Mouse (Mus musculus): ENCODE data around the gene Lrrfip1.

Gene Lrrfip1

DNA sequence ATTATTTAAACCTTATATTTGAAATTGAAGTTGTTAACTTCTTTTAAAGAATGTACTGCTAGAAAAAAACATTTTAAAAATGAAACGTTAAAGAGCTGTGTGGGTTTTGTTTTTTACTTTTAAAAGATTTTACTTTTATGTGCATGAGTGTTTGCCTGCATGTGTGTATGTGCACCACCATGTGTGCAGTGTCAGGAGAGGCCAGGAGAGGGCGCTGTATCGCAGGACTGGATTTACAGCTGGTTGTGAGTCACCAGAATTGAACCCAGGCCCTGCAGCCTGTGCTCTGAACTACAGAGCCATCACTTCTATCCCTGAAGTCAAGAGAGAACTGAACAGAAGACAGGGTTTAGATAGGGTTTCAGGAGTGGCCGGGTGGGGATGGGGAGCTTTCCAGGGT lies 130.3 kb downstream of the Lrrfip1 start:
- no peak for DNase-seq (ENCODE audit: low spot score in 2 of 2)

DNA sequence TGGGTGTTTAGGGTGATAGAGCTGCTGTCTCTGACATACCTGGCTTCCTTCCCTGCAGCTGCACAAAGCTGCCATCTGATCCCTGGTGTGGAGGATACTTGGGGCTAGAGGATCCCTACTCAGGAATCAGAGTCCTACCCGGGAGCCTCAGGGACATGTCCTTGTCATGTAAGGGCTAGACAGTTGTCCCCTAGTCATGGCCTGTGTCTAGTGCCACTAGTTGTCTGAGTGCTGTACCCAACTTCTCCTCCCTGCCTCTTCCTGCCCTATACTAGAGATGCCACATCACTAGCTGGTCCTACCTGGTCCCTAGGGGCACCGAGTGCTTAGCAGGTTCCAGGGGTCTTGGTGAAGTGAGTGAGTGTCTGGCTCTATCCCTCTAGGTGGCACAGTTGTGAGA lies 138.5 kb downstream of the Lrrfip1 start:
- DNase-seq (ENCODE audit: low spot score in 2 of 2) = no peak

DNA sequence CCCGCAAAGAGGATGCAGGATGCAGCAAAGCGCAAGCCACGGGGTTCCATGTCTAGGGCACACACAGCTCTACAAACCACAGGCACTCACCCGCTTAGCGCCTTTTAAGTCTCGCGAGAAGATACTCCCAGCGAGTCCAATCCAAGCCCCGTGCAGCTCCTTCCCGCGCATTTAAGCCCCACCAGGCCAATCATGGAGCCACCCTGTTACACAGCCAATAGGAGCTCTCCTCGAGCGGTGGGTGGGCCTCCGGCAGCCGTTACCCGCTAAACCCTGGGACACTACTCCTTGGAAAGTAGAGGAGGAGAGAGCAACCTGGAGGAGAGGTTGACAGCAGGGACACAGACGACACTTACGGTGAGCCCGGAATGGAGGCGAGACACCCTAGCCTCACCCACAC lies 146.3 kb downstream of the Lrrfip1 start, which contains the start of gene Rbm44:
TSS of gene Rbm44 (plus strand) at position 277 of the 400 bp plus-strand sequence.
- DNase-seq (ENCODE audit: low spot score in 2 of 2) = no peak

DNA sequence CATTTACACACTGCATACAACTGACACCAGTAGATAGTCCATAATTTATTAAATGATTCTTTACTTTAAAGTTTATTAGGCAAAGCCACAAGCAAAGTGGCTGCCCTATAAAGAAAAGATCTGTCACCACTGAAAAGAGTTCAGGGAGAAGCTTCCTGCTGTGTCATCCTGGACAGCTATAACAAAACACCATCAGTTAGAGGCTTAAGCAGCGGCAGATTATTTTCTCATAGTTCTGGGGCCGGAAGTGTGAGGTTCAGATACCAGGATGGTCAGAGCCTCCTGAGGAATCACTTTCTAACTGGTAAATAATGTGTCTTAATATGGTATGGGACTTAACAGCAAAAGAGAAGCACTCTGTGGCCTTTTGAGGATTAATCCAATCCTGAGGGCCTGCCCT lies 153.0 kb downstream of the Lrrfip1 start:
- no peak for DNase-seq (ENCODE audit: low spot score in 2 of 2)

DNA sequence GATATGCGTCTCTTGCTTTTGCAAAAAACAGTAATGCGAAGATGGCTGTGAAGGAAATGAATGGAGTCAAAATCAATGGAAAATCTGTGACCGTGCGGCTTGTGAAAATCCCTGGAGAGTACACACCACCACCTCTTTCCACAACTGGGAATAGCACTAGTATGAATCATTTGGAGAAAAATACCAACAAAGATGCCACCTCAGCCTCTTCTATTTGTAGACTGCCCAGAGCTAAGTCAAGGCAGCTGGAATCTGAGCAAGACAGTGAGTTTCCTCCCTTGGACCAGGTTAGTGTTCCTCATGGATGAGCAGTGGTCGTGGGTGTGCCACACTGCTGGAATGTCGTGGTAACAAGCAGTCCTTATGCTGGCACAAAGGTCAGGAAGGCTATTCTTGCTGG lies 168.3 kb downstream of the Lrrfip1 start:
- no peak for DNase-seq (ENCODE audit: low spot score in 2 of 2)

DNA sequence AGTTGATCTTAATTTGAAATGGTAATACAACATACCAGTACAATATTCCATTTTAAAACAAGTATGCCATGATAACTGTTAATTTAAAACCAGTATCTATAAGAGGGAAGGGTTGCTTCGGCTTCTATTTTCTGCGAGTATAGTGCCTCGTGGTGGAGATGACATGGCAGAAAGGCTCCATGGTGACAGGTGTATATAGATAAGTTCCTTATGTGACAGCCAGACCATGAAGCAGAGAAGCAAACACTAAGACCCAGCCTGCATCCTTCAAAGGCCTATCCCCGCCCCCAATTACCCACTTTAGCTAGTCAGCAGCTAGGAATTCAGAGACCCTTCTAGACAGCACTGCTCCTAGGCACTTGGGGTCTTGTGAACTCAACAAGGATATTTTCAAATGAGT lies 170.6 kb downstream of the Lrrfip1 start:
- DNase-seq (ENCODE audit: low spot score in 2 of 2) = no peak

DNA sequence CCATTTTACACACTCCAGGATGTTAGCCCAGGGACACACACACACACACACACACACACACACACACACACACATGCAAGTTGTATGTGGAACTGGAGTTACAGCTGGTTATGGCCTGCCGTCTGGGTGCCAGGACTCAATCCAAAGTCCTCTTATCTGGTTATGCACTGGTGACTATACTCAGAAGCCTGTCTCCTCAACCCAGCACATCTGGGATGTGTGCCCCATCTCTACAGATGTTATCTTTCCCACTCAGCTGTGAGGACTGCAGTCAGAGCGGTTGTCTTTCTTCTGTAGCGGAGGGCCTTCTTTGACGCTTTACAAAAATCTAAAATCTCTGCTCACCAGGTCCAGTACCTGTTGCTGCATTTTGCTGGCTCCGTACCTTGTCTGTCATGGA lies 176.3 kb downstream of the Lrrfip1 start:
- DNase-seq (ENCODE audit: low spot score in 2 of 2) = no peak

DNA sequence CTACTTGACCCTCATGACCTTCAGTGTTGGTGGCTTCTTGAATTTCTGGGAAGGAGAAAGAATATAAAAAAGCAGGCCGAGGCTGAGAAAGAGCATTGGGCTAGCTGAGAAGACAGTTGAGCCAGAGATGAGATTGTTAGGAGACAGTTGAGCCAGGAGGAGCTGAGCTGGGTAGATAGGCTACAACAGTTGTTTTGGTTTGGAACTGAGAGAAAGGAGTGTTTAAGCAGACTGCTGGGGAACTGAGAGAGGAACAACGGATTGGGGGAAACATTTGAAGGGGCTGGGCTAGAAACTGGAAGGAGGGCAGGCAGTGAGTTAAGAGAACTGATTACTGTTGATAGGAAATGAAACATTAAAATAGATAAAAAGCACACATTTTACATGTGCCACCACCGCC lies 177.5 kb downstream of the Lrrfip1 start:
- DNase-seq (ENCODE audit: low spot score in 2 of 2) = no peak

DNA sequence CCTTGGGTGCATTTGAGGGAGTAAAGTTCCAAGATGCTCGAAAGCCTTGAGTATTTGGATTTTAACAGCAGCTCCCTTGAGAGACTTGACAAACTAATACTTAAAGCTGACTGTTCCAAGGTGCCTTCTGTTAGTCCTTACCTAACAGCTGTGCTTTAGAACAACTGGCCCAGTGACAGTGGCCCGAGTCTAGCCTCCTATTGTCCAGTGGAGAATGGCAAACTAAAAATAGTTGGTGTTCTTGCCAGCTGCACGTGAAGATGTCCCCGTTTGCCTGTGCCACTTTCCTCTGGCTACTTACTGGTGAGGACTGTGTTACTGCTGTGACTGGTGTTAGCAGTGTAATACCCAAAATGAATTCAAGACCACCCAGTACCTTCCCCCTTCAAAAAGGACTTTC lies 178.3 kb downstream of the Lrrfip1 start:
- DNase-seq (ENCODE audit: low spot score in 2 of 2) = no peak
